Mouse (Mus musculus) bone marrow macrophage, adult 2 months (primary cell): Measurements from ENCODE around the gene Klc4.

Experiments used
- CTCF ChIP-seq: IDR thresholded peaks from 2 replicates; pipeline ENCODE4 v1.5.1; 2012; ENCODE audit warnings: low read depth, mild to moderate bottlenecking, low read length, moderate library complexity
- POLR2A ChIP-seq: IDR thresholded peaks from 2 replicates; pipeline ENCODE4 v1.6.1; 2012; ENCODE audit warnings: mild to moderate bottlenecking, low read depth, low read length, borderline replicate concordance

GRCm38 (mm10) chr17:46679843-46680759 lies 34.3 kb upstream of the Klc4 start:
- TF ChIP-seq CTCF (no peak; the same call in 1 of the 2 replicates), POLR2A (no peak)
